Mouse (Mus musculus) brain, embryonic 14.5 days (tissue): ENCODE measurements at regions not wholly inside any gene's neighbourhood (a gene's known extent, or its start where the extent isn't known, plus 50 kb on each side); places are given as distances from the start of the nearest gene placed in this dataset.
A peak's percentile ranks its signal among the peaks of the same experiment; 100 is the strongest.
"Not testable (repeated sequence)": the region's sequence is repeated elsewhere in the genome, so short reads cannot be mapped to it uniquely, and the experiment has no call there.

Experiments used
- DNase-seq: peaks from one replicate; pipeline ENCODE4 v3.0.0-alpha.2; 2011; ENCODE audit warnings: low read depth
- CTCF ChIP-seq: fragments of 200-500 bp; IDR thresholded peaks from 2 replicates; pipeline ENCODE4 v1.5.1; 2012; ENCODE audit warnings: inconsistent platforms, mild to moderate bottlenecking, moderate library complexity, borderline replicate concordance; ENCODE audit not compliant: insufficient read depth, insufficient read length; ENCODE audit errors: extremely low read depth
- POLR2A ChIP-seq: fragments of 200-500 bp; IDR thresholded peaks from 2 replicates; pipeline ENCODE4 v1.6.1; 2012; ENCODE audit warnings: mild to moderate bottlenecking, inconsistent platforms, borderline replicate concordance; ENCODE audit not compliant: poor library complexity, insufficient read depth, insufficient read length, severe bottlenecking; ENCODE audit errors: extremely low read depth

DNA sequence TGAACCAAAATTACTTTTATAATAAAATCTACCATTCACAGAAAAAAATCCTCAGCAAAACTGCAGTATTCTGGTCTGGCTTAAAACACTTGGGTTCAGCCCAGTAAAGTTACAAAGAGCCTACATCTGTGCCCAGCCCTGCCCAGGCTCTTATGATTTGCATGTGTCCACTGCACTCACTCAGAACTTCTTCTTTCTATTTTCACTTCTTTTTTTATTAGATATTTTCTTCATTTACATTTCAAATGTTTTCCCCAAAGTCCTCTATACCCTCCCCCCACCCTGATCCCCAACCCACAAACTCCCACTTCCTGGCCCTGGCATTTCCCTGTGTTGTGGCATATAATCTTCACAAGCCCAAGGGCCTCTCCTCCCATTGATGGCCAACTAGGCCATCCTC lies 1442.4 kb upstream of the Tacstd2 start:
- TF ChIP-seq POLR2A (no peak), CTCF (no peak)
- DNase-seq: no peak

DNA sequence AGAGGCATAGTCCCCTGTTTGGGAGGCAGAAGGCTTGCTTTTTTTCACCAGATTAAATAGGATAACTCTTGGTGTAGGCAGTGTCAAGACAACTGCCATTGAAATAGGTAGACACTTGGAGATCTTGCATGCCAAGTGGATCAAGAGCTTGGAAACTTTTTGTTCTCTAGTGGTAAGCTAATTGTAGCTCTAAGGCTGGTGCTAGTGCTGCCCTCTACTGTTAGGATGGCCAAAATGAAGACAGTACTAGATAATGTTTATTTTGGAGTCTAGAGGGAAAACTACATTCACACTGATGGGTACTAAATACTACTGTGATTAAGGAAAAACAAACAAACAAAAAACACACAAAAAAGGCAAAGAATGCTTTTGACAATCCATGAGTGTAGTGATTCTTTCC lies 1428.4 kb upstream of the Tacstd2 start:
- no peak for DNase-seq
- TF ChIP-seq CTCF: no peak
- TF ChIP-seq POLR2A: no peak

DNA sequence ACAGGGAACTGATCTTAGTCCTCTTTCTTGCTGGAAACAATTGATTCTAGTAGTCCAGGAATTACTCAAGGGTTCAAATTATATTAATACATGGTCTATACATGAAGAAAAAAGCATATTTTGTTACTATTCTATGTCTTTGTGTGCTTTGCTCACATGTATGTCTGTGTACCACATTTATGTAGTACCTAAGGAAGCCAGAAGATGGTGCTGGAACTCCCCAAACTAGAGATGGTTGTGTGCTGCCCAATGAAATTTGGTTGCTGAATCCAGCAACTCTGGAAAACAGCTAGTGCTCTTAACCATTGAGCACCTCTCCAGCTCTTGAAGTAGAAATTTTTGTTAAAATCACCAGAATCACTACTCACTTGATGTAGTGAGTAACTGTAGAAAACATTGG lies 1402.5 kb upstream of the Tacstd2 start:
- DNase-seq: peak; percentile 9
- peak; percentile 26; the same call in 1 of the 2 replicates for TF ChIP-seq CTCF

DNA sequence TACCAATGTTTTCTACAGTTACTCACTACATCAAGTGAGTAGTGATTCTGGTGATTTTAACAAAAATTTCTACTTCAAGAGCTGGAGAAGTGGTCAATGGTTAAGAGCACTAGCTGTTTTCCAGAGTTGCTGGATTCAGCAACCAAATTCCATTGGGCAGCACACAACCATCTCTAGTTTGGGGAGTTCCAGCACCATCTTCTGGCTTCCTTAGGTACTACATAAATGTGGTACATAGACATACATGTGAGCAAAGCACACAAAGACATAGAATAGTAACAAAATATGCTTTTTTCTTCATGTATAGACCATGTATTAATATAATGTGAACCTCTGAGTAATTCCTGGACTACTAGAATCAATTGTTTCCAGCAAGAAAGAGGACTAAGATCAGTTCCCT lies 1396.3 kb upstream of the Tacstd2 start:
- DNase-seq: not testable (repeated sequence)

DNA sequence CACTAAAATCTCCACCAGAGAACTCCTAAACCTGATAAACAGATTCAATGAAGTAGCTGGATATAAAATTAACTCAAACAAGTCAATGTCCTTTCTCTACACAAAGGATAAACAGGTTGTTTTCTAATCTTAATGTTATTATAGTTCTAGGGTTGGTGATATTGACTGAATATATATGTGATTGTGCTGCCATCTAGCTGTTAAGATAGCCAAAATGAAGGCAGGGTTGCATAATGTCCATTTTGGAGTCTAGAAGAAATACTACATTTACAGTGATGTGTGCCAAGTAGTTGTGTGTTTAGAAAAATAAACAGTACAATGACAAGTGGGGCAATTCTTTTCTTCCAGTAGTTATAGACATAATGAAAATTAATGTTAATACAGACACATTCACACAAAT lies 1379.9 kb upstream of the Tacstd2 start:
- no peak for DNase-seq
- TF ChIP-seq POLR2A: no peak
- TF ChIP-seq CTCF: no peak

DNA sequence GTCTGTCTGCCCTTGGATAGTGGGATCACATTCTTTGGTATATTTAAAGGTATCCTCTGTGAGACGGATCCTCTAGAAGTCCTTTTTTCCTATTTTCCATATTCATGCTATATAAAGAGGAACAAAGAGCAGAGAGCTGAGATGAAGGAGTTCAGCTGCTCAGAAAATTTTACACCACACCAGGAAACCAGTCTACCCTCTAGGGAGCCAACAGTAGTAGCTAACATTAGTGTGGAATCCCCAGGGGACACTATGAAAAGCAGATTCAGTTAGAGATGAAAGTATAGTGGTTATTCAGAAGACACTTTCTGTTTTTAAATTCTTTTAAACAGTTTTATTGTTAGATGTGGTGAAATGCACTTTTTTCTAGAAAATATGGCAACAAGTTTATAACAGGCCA lies 1348.5 kb upstream of the Tacstd2 start:
- DNase-seq: no peak

DNA sequence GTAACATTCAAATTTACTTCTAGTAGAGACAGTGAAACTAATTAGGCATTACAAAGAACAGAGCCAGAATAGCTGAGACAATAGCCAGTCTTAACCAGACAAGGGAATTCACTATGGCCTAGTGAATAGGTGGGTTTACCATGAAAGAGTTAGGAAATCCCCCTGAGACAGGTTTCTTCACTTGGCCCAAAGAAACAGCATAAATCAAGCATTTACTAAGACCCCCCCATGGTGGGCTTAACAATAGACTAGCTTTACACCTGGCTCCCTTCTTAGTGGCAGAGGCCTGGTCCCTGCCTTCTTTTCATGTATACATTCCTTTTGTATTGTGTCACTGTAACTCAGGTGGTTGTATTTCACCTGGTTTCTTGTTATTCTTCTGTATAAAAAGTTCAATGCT lies 1317.2 kb upstream of the Tacstd2 start:
- not testable (repeated sequence) for DNase-seq

More for the DNA sequence above, 1348.5 kb upstream of the Tacstd2 start:
- TF ChIP-seq POLR2A: no peak
- no peak for TF ChIP-seq CTCF

DNA sequence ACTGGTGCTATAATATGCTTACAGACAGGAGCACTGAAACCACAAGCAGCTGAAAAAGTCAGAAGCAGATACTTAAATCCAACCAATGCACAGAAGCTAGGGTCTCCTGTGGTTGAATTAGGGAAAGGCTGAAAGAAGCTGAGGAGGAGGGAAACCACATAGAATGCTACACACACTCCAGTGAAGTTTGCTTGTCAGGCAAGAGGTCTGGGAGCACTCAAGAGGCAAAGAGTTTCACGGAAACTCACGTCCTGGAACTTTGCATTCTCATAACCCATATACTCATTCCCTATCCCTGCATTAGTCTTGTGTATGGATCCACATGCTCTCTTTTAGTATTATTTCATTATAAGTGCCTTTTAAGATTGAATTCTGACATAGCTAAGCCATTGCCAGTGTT lies 1316.7 kb upstream of the Tacstd2 start:
- no peak for DNase-seq
- no peak for TF ChIP-seq CTCF
- no peak for TF ChIP-seq POLR2A

DNA sequence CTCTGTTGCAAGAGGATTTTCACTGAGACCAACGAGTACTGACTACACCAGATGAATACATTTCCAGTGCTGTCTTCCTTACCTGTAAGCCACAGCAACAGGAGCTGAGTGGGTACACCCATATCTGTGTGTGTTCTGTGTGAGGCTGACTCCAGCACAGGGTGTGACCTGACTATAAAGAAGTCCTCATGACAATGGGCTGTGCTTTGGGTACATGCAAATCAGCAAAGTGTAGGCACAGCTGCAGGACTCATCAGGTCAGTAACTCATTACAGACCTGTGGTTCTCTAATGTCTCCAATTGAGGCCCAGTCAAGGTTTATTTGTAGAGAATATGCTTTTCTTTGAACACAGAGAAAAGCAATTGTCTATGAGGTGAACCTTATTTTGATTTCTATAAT lies 1299.6 kb upstream of the Tacstd2 start:
- TF ChIP-seq POLR2A: no peak
- no peak for TF ChIP-seq CTCF
- DNase-seq: no peak

DNA sequence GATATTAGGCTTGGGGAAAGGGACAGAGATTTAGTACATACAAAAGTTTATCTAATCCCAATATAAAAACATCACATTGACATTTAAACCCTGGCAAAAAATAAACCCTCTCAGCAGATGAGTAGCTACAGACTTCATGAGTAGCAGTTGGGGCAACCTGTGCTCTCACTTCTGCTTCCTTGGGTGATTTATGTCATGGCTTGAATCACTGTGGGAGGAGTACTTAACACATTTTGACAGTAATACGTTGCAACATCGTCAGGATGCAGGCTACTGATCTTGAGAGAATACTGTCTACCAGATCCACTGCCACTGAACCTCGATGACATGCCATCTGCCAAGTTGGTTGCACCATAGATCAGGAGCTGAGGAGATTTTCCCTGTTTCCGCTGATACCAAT lies 1299.0 kb upstream of the Tacstd2 start:
- no peak for TF ChIP-seq POLR2A
- TF ChIP-seq CTCF: no peak
- no peak for DNase-seq

DNA sequence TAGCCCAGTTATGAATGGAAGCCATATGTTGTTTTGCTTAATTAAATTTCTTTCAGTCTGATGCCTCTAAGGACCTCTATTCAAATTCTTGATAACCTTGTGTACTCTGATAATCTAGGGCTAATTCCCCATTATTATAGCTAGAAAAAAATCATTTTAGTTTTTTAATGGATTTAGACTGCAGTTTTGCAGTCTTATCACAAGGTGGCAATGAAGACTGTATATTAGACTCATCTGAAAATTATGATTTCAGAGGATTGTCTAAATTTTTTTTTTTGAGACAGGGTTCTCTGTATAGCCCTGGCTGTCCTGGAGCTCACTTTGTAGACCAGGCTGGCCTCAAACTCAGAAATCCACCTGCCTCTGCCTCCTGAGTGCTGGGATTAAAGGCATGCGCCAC lies 1292.9 kb upstream of the Tacstd2 start:
- not testable (repeated sequence) for DNase-seq

DNA sequence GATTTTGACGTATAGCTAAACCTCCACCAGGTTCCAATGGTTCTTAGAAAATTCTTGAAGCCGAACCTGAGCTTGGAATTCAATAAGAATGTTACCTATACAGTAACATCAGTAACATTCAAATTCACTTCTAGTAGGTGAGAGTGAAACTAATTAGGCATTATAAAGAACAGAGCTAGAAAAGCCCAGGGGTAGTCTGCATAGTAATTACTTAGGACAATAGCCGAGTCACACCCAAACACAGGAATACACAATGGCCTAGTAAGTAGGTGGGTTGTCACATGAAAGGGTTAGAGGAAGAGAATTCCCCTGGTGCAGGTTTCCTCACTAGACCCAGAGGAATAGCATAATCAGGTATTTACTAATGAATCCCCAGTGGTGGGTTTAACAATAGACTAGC lies 1277.8 kb upstream of the Tacstd2 start:
- no peak for DNase-seq
- no peak for TF ChIP-seq POLR2A
- no peak for TF ChIP-seq CTCF

DNA sequence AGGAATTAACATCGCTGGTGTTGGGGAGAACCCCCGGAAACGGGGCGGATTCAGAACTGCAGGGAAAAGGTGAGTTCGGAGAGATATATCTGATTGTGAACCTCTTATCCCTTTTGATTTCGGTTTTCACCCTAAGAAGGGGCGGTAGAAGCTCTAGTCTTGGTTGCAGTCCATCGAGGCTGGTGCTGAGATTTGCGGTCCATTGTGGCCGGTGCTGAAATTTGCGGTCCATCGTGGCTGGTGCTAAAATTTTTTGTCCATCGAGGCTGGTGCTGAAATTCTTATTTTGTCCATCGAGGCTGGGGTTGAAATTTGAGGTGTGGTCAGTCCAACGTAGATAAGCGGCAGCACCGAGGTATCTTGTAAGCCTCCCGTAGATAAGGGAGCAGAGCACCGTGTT lies 1263.6 kb upstream of the Tacstd2 start:
- not testable (repeated sequence) for DNase-seq

DNA sequence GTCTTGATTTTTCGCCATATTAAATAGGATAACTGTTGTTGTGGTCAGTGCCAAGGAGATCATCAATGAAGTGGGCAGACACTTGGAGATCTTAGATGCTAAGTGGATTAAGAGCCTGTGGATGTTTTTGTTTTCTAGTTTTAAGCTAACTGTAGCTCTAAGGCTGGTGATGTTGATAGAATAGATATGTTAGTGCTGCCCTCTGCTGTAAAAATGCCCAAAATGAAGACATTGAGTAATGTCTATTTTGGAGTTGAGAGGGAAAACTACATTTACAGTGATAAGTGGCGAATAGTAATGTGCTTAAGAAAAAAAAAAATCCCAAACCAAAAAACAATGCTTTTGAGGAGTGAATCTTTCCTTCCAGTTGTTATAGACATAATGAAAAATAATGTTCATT lies 1235.9 kb upstream of the Tacstd2 start:
- TF ChIP-seq POLR2A: no peak
- no peak for TF ChIP-seq CTCF
- DNase-seq: no peak
